Mouse (Mus musculus) CH12.LX (cell line): ENCODE data around the gene Sptb.

Experiments used
- MAZ ChIP-seq: IDR thresholded peaks from 2 replicates; pipeline ENCODE4 v1.6.1; 2012; ENCODE audit warnings: low read depth, mild to moderate bottlenecking, inconsistent platforms, low read length, improper control_type of control experiment, moderate library complexity
- POLR2AphosphoS2 ChIP-seq: IDR thresholded peaks from 2 replicates; pipeline ENCODE4 v1.6.1; 2011; ENCODE audit warnings: low read depth, low read length, improper control_type of control experiment

DNA sequence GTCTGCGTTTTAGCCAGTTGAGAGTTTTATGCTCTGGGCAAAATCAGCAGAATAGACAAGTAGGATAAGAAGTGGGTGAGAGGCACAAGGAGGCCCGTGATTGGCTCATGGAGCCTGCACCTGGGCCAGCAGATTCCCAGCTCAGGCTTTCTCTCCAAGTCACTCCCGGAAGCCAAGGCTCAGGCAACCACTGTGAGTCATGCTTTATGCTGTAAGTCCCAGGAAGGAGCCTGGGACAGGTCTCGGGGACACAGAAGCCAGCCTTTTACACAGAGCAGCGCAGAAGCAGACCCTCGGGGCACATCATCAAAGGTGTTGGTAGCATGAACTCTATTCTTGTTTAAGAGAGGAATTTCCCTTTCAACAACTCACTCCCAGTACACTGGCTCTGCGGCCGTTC, 69.7 kb downstream of the Sptb start:
- TF ChIP-seq MAZ (no peak), POLR2AphosphoS2 (no peak)
